Mouse (Mus musculus) C2C12 (cell line): Measurements from ENCODE around the gene Acsl1. TPM values are rescaled to one million over a fixed set of nuclear protein-coding genes. Genes with fewer than 3 reads are reported as not detected.

ENCODE experiments used
- H3K27me3 ChIP-seq: one replicate; pipeline ENCODE4 v1.6.1; 2011; ENCODE audit not compliant: control insufficient read depth, insufficient read depth, insufficient read length
- H3K36me3 ChIP-seq: one replicate; pipeline ENCODE4 v1.6.1; 2011; ENCODE audit not compliant: control insufficient read depth, insufficient read depth
- H3K4me3 ChIP-seq: one replicate; pipeline ENCODE4 v1.5.1; 2011; ENCODE audit warnings: mild to moderate bottlenecking, control low read depth; ENCODE audit not compliant: poor library complexity, insufficient read depth, severe bottlenecking
- H3K79me2 ChIP-seq: one replicate; pipeline ENCODE4 v1.6.1; 2011; ENCODE audit not compliant: control insufficient read depth, insufficient read depth
- H3K79me3 ChIP-seq: one replicate; pipeline ENCODE4 v1.6.1; 2011; ENCODE audit warnings: low read depth, control low read depth
- H3ac ChIP-seq: one replicate; pipeline ENCODE3; 2011; ENCODE audit warnings: low read depth; ENCODE audit not compliant: control insufficient read depth, insufficient read length
- CEBPB ChIP-seq: IDR thresholded peaks from one replicate; pipeline ENCODE4 v1.6.1; 2011; ENCODE audit warnings: low read depth, mild to moderate bottlenecking, control low read depth, moderate library complexity
- CTCF ChIP-seq: IDR thresholded peaks from one replicate; pipeline ENCODE4 v1.5.1; 2011; ENCODE audit not compliant: control insufficient read depth, insufficient read depth, insufficient read length
- FOSL1 ChIP-seq: IDR thresholded peaks from one replicate; pipeline ENCODE4 v1.8.0; 2011; ENCODE audit warnings: mild to moderate bottlenecking, low read length; ENCODE audit not compliant: poor library complexity, insufficient read depth, severe bottlenecking
- MAX ChIP-seq: IDR thresholded peaks from one replicate; pipeline ENCODE4 v1.6.1; 2011; ENCODE audit warnings: mild to moderate bottlenecking, control low read depth
- MYOD1 ChIP-seq: IDR thresholded peaks from one replicate; pipeline ENCODE4 v1.6.1; 2011; ENCODE audit warnings: low read depth; ENCODE audit not compliant: control insufficient read depth, insufficient read length
- MYOG ChIP-seq: IDR thresholded peaks from one replicate; pipeline ENCODE4 v1.6.1; 2011; ENCODE audit not compliant: control insufficient read depth, insufficient read length; ENCODE audit errors: extremely low read depth
- USF1 ChIP-seq: IDR thresholded peaks from one replicate; pipeline ENCODE4 v1.6.1; 2011; ENCODE audit warnings: low read depth, mild to moderate bottlenecking, control low read depth, moderate library complexity
- polyA plus RNA-seq: library from polyadenylated mRNA; unstranded; fragments of >200 nt; fragmentation: generic; extraction: Trizol; gene quantifications from one replicate; pipeline ENCODE4 v1.2.1, GENCODE M21; 2012; ENCODE audit warnings: missing spikeins

Gene Acsl1
- polyA plus RNA-seq, 1 experiment = 1.6 TPM

GRCm38 (mm10) chr8:46488085-46488561 lies 17.3 kb downstream of the Acsl1 start:
- Histone ChIP-seq H3ac (no peak overlapping the region), H3K79me3 (no peaks in the 10 kb centered on the region)
- TF ChIP-seq USF1 = no peak
- no peak for TF ChIP-seq CTCF
- TF ChIP-seq MAX = no peak
- TF ChIP-seq FOSL1 = no peak
- TF ChIP-seq CEBPB = no peak
- TF ChIP-seq MYOG = no peak
- TF ChIP-seq MYOD1 = no peak

GRCm38 (mm10) chr8:46489196-46489595 lies 18.4 kb downstream of the Acsl1 start:
- Histone ChIP-seq H3K4me3 (no peak overlapping the region), H3K36me3 (no peaks in the 10 kb centered on the region), H3ac (no peak overlapping the region), H3K27me3 (no peaks in the 10 kb centered on the region), H3K79me2 (no peaks in the 10 kb centered on the region), H3K79me3 (no peaks in the 10 kb centered on the region)
- TF ChIP-seq MAX = no peak
- no peak for TF ChIP-seq CEBPB
- no peak for TF ChIP-seq CTCF
- no peak for TF ChIP-seq MYOD1
- no peak for TF ChIP-seq USF1
- no peak for TF ChIP-seq MYOG

More at GRCm38 (mm10) chr8:46488085-46488561, 17.3 kb downstream of the Acsl1 start:
- Histone ChIP-seq H3K4me3 (no peak overlapping the region), H3K36me3 (no peaks in the 10 kb centered on the region), H3K79me2 (no peaks in the 10 kb centered on the region), H3K27me3 (no peaks in the 10 kb centered on the region)

GRCm38 (mm10) chr8:46490250-46490649 lies 19.4 kb downstream of the Acsl1 start:
- Histone ChIP-seq H3K36me3 (no peaks in the 10 kb centered on the region), H3K27me3 (no peaks in the 10 kb centered on the region), H3K79me2 (no peaks in the 10 kb centered on the region), H3K79me3 (no peaks in the 10 kb centered on the region), H3K4me3 (no peak overlapping the region), H3ac (no peak overlapping the region)
- TF ChIP-seq CTCF (no peak), USF1 (no peak), MYOD1 (no peak), MAX (no peak), CEBPB (no peak), MYOG (no peak), FOSL1 (no peak)

GRCm38 (mm10) chr8:46490821-46491220 lies 20.0 kb downstream of the Acsl1 start:
- no peaks in the 10 kb centered on the region for H3K36me3 ChIP-seq
- H3K4me3 ChIP-seq = no peak overlapping the region
- no peak for TF ChIP-seq MAX
- TF ChIP-seq CEBPB = no peak
- TF ChIP-seq MYOG = no peak
- TF ChIP-seq MYOD1 = no peak
- no peak for TF ChIP-seq CTCF
- TF ChIP-seq FOSL1 = no peak
- TF ChIP-seq USF1 = no peak
- H3K27me3 ChIP-seq = no peaks in the 10 kb centered on the region
- H3K79me2 ChIP-seq = no peaks in the 10 kb centered on the region
- no peak overlapping the region for H3ac ChIP-seq
- H3K79me3 ChIP-seq = no peaks in the 10 kb centered on the region

GRCm38 (mm10) chr8:46493495-46494170 lies 22.8 kb downstream of the Acsl1 start:
- Histone ChIP-seq H3ac (no peak overlapping the region), H3K4me3 (no peak overlapping the region), H3K79me2 (no peaks in the 10 kb centered on the region), H3K27me3 (no peaks in the 10 kb centered on the region), H3K79me3 (no peaks in the 10 kb centered on the region), H3K36me3 (no peaks in the 10 kb centered on the region)
- TF ChIP-seq FOSL1 = no peak
- TF ChIP-seq CEBPB = no peak
- no peak for TF ChIP-seq MYOG
- no peak for TF ChIP-seq MYOD1
- TF ChIP-seq MAX = no peak
- no peak for TF ChIP-seq USF1
- no peak for TF ChIP-seq CTCF
